Mouse (Mus musculus) gastrocnemius, adult 2 months (tissue): Measurements from ENCODE around the gene Tmem18. TPM values are rescaled to one million over a fixed set of nuclear protein-coding genes. Genes with fewer than 3 reads are reported as not detected.

Experiments used
- DNase-seq: peaks from one replicate; pipeline ENCODE4 v3.0.0; 2022
- H3K27ac ChIP-seq: fragments of 200-600 bp; 2 replicates; pipeline ENCODE4 v1.8.1; 2022; ENCODE audit warnings: mild to moderate bottlenecking
- H3K4me3 ChIP-seq: fragments of 200-600 bp; 2 replicates; pipeline ENCODE4 v1.8.1; 2022; ENCODE audit warnings: mild to moderate bottlenecking, moderate library complexity
- CTCF ChIP-seq: fragments of 200-600 bp; IDR thresholded peaks from 2 replicates; pipeline ENCODE4 v1.8.1; 2022; ENCODE audit warnings: antibody characterized with exemption, mild to moderate bottlenecking, moderate library complexity
- intact Hi-C: fragments of 180-260 bp; cut with DNase I; formaldehyde crosslinking; loops from one replicate; pipeline ENCODE4 v1.15.1; 2025
- microRNA-seq: library from miRNA; unstranded; fragments of <30 nt; microRNA quantifications from one replicate; pipeline ENCODE4 v1.2.0, GENCODE M21; 2021
- total RNA-seq, 2 experiments: library from RNA; stranded (reverse); gene quantifications; 2 replicates each; pipeline ENCODE4 v1.2.3; 2021

The Tmem18 gene
- total RNA-seq, 2 experiments from 2014 or later: 7.5 to 8.3 TPM

GRCm38 (mm10) chr12:30599997-30600396, 15.8 kb downstream of the Tmem18 start:
- no peak for DNase-seq
- intact Hi-C loops: no loop called here
- H3K4me3 ChIP-seq: no peak overlapping the region
- no peak for TF ChIP-seq CTCF
- no peak overlapping the region for H3K27ac ChIP-seq

GRCm38 (mm10) chr12:30604012-30604411, 19.8 kb downstream of the Tmem18 start:
- no peak overlapping the region for H3K4me3 ChIP-seq
- no peak for DNase-seq
- H3K27ac ChIP-seq: no peak overlapping the region
- intact Hi-C loops: no loop called here
- TF ChIP-seq CTCF: no peak

- intact Hi-C loops: no loop called here
- no peak for DNase-seq
- TF ChIP-seq CTCF: no peak
- H3K4me3 ChIP-seq: no peak overlapping the region
- H3K27ac ChIP-seq: no peak overlapping the region
Observed at GRCm38 (mm10) chr12:30604876-30605275, 20.6 kb downstream of the Tmem18 start.

DNA sequence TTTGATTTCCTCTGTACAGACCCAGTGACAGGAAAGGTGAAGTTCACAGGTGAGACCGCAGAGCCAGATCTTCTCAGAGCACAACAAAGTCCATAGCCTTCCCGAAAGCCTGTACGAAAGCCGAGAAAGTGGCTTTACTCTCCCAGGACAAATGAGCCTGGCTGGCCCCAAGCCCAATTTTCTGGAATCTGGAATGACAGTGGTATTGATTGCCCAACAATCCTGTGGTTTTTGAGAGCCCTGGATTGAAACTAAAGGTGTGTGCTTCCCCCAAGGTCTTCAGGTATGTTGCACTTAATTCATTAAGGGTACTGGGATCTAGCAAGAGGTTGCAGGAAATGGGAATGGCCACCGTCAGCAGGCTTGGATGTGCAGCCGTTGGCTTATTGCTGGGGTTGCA, 21.7 kb downstream of the Tmem18 start:
- Histone ChIP-seq H3K27ac (no peak overlapping the region), H3K4me3 (no peak overlapping the region)
- DNase-seq: no peak
- TF ChIP-seq CTCF: no peak
- intact Hi-C loops: no loop called here

GRCm38 (mm10) chr12:30606743-30607142, 22.5 kb downstream of the Tmem18 start:
- Histone ChIP-seq H3K27ac (no peak overlapping the region), H3K4me3 (no peak overlapping the region)
- TF ChIP-seq CTCF: no peak
- no peak for DNase-seq
- intact Hi-C loops: no loop called here

GRCm38 (mm10) chr12:30618425-30618824, 34.2 kb downstream of the Tmem18 start:
- intact Hi-C loops: no loop called here
- DNase-seq: peak; percentile 22
- no peak for TF ChIP-seq CTCF
- Histone ChIP-seq H3K27ac (no peak overlapping the region), H3K4me3 (no peak overlapping the region)

GRCm38 (mm10) chr12:30628466-30628865, 44.2 kb downstream of the Tmem18 start:
- no peak for TF ChIP-seq CTCF
- H3K4me3 ChIP-seq: no peak overlapping the region
- no peak overlapping the region for H3K27ac ChIP-seq
- no peak for DNase-seq
- intact Hi-C loops: no loop called here

DNA sequence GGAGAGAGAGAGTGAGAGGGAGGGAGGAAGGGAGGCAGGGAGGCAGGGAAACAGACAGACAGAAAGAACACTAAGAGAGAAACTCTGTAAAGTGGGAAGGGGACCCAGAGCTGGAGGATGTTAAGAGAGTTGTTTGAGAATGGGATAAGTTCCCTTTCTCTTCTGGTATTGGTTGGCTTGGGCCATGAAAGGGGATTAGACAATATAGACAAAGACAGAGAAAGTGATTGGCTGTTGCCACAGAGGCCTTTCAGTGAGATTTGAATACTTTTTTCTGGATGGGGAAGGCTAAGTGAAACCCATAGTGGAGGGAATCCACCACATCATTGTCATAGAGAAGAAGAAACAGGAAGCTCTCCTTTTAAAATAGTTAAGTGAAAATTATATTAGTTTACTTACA, 50.3 kb downstream of the Tmem18 start:
- Histone ChIP-seq H3K4me3 (no peak overlapping the region), H3K27ac (no peak overlapping the region)
- TF ChIP-seq CTCF: no peak
- DNase-seq: no peak
- intact Hi-C loops: no loop called here

Small RNA genes lying within 50 kb of the gene (microRNA-seq; reads per million reads assigned to microRNA genes)
- not detected for gene Gm25243

Other genes starting within 250 kb of the Tmem18 start
- gene Sntg2, start 211.1 kb upstream of the Tmem18 start, total RNA-seq: under 1 TPM in 1 of 2 experiments, not detected in 1; 0.98 TPM